Mouse (Mus musculus): ENCODE measurements around the gene E2f8.

E2f8 gene

DNA sequence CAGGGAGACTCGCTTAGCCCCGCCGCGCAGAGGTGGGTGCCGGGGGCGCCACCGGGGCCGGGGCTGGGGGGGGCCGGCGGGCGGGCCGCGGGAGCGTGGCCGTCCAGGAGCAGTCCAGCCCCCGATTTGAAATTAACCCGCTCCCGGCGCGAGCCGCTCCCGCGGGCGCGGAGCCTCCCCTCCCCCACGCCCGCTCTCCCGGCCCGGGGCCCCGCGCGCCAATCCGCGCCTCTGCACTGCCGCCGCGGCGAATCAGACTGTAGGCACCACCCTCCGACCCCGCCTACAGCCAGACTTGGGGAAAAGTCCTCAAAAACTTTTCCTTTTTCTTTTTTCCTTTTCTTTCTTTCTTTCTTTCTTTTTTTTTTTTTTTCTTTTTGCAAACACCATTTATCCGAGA, at the start of gene E2f8:
Gene E2f8 (minus strand): TSS at position 111 of the 400 bp plus-strand sequence.
- ChIA-PET CTCF (interaction anchor here (0.5 to 3.2 kb wide), 12 partner anchors 10 to 422 kb away, joined by 3 to 10 read pairs (median 4); no protein-coding TSS in a partner anchor), POLR2A (interaction anchor here (0.7 to 2.8 kb wide), 30 partner anchors 10 to 670 kb away, joined by 3 to 12 read pairs (median 4); no protein-coding TSS in a partner anchor)

DNA sequence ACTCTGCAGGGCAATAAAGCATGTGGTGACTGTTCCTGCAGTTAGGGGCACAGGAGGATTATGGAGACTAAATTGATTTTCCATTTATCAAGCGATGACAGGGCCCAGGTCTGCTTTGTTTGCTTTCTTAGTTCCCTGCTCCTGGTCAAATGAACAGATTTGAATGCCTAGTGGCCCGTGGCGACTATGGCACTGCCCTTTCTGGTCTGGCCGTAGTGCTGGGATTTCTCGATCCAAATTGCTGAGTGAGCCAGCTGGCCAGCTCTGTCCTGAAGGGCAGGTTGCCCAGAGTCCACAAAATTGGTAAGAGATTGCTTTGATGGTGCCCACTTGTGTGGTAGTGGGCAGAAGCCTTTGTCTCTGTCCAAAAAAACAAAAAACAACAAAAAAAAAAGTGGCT, 49.0 kb upstream of the E2f8 start:
- ChIA-PET CTCF (no interaction called here), POLR2A (no interaction called here)

DNA sequence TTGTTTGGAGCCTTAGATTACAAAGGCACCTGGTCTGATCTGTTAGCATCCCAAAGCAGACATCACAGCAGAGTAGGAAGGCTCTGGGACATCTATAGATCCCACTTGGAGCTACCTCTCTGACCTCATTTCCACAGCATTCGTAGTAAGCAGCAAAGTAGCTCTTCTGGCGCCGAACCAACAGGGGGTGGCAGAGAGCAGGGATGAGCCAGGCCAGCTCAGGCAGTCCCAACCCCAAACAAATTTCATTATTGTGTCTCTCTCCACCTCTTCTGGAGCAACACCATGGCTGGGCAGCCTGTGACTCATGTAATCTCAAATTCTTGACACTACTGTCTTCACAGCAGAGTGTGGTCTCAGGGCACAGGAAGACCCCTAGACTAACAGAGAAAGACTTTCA, 47.0 kb upstream of the E2f8 start:
- ChIA-PET CTCF (interaction anchor here (0.5 to 2.2 kb wide), 44 partner anchors 9 to 824 kb away, joined by 3 to 15 read pairs (median 4); partner anchors contain the start of genes E2f8 (in 2 of the 4) and Nav2 (in 1 of the 4)), POLR2A (interaction anchor here in 1 of 4 experiments (1.2 to 1.6 kb wide), 3 partner anchors 26 to 137 kb away, joined by 3 to 4 read pairs (median 3); no protein-coding TSS in a partner anchor)

DNA sequence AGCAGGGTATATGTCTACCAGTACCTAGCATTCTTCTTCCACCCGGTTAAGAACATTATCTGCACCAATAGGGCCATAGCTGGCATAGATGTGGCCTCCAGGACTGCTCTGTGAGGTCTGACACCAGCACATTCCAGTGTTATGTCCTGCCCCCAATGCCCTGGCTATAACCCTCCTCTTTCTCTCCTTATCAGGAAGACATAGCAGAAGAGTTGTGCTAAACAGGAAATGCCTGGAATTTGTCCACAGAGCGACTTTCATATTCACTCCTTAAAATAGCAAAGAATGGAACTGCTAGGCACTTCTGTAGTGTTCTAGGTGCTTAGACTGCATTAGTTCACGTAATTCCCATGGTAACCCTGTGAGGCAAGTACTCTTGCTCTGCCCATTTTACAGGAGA, 43.8 kb upstream of the E2f8 start:
- ChIA-PET CTCF (no interaction called here), POLR2A (no interaction called here)

DNA sequence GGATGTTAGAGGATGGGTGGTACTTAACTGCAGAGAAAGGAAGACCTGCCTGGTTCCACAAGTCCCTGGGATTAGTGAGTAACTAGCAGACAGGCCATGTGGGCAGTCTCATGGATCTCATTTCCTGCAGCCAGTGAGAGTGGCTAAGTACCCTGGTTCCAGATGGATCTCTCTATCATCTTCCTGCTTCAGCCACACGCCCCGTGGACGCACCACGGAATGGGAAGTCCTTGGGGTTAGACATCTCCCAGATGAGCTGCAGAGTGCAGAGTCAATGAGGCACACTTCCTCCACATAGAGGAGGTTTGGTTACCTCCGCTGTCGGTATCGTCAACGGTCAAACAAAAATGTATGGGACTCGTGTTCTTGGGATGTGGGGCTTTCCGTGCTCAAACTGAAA, 42.2 kb upstream of the E2f8 start:
- CTCF ChIA-PET: no interaction called here
- POLR2A ChIA-PET: no interaction called here

DNA sequence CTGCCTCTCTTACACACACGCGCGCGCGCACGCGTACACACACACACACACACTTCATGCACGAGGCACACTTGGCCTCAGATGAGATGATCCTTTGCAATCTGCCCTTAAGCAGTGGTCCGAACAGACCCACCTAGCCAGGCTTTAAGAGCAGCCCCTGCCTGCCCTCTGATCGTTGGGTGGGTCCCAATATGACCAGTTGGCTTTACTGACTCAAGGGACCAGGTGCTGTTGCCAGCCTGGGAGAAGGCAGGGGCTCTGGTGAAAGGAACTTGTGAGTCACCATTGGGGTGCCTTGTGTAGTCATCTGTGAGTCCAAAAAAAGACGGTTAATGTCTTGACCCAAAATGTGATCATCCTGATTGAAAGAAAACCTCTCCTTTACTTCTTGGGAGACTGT, 37.0 kb upstream of the E2f8 start:
- CTCF ChIA-PET: interaction anchor here in 2 of 4 experiments (1.0 to 1.9 kb wide), 2 partner anchors 10 kb away, joined by 4 to 6 read pairs; no protein-coding TSS in a partner anchor
- POLR2A ChIA-PET: interaction anchor here in 1 of 4 experiments (1.6 kb wide), 1 partner anchor 37 kb away, joined by 5 read pairs; the partner anchor contains the start of gene E2f8

DNA sequence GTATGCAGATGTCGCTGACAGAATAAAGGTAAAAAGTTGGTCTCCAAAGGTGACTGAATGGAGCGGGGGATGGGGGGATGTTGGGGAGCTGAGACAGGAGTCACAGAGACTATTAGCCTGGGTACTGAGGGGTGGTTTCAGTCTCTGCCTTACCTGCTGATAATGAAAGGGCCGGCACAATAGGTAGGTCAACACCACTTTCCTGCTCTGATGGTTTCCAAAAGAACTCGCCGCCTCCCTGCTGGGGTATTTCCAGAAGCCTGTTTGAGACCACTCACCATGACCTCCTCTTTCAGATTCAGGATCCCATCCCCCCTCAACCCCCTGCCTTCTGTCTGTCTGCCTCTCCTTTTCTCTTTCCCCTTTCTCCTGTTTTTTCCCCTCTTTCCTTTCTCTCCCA, 36.6 kb upstream of the E2f8 start:
- POLR2A ChIA-PET: no interaction called here
- CTCF ChIA-PET: no interaction called here

DNA sequence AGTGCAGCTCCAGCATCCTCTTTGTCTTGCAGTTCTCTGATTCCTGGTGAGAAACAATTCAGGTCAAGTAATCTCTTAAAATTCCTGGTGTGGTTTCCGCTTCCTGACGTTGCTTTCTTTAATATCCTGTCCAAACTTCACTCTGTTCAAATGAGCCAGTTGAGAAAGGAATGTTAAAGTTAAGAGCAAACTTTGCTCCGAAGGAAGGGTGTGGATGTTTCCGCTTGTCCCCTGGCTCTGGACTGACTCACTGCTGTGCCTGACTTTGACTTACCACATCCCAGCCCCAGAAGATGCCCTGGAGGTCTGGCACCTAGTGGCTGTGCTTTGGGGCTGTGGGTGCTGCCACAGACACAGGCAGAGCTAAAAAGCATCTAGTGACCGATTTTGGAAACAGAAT, 36.1 kb upstream of the E2f8 start:
- POLR2A ChIA-PET: interaction anchor here in 1 of 4 experiments (0.8 kb wide), 1 partner anchor 36 kb away, joined by 3 read pairs; the partner anchor contains the start of gene E2f8
- CTCF ChIA-PET: interaction anchor here in 2 of 4 experiments (1.0 to 1.4 kb wide), 3 partner anchors 11 to 23 kb away, joined by 3 to 4 read pairs (median 3); no protein-coding TSS in a partner anchor

- ChIA-PET CTCF (interaction anchor here in 1 of 4 experiments (0.7 to 1.0 kb wide), 3 partner anchors 13 to 211 kb away, joined by 3 to 8 read pairs (median 3); no protein-coding TSS in a partner anchor), POLR2A (interaction anchor here in 2 of 4 experiments (0.6 to 1.5 kb wide), 5 partner anchors 33 to 695 kb away, joined by 3 read pairs; partner anchors contain the start of gene E2f8 (in 1 of the 2))
Observed at GRCm38 (mm10) chr7:48914630-48915506, 33.5 kb upstream of the E2f8 start.

GRCm38 (mm10) chr7:48911146-48911545, 29.8 kb upstream of the E2f8 start:
- POLR2A ChIA-PET: interaction anchor here in 1 of 4 experiments (0.6 kb wide), 1 partner anchor 51 kb away, joined by 3 read pairs; no protein-coding TSS in a partner anchor
- CTCF ChIA-PET: no interaction called here

- CTCF ChIA-PET: interaction anchor here in 1 of 4 experiments (1.2 kb wide), 1 partner anchor 18 kb away, joined by 5 read pairs; no protein-coding TSS in a partner anchor
- POLR2A ChIA-PET: interaction anchor here in 1 of 4 experiments (1.4 kb wide), 1 partner anchor 29 kb away, joined by 6 read pairs; the partner anchor contains the start of gene E2f8
Observed at GRCm38 (mm10) chr7:48910282-48910681, 28.9 kb upstream of the E2f8 start.

DNA sequence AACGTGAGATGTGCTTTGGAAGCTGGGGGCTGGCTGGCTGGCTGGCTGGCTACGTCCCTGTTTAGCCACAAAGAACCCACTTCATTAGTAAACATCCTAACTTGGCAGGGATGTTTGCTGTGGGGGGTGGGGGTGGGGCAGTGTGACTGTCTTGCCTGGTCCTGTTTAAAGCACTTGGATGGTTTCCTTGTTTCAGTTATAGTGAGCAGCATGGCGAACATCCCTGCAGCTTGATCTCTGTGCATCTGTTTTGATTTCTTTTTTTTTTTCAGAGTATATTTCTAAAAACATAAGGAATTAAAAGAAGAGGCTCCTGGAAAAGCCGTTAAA, 27.9 kb upstream of the E2f8 start:
- ChIA-PET CTCF (interaction anchor here in 2 of 4 experiments (0.6 to 1.3 kb wide), 3 partner anchors 19 kb away, joined by 4 to 5 read pairs (median 5); no protein-coding TSS in a partner anchor), POLR2A (interaction anchor here in 2 of 4 experiments (0.7 to 1.4 kb wide), 2 partner anchors 28 to 208 kb away, joined by 3 to 6 read pairs; partner anchors contain the start of gene E2f8 (in 1 of the 2))

- POLR2A ChIA-PET: interaction anchor here in 2 of 4 experiments (0.7 to 1.4 kb wide), 2 partner anchors 27 to 209 kb away, joined by 3 to 6 read pairs; partner anchors contain the start of gene E2f8 (in 1 of the 2)
- CTCF ChIA-PET: interaction anchor here in 2 of 4 experiments (0.6 to 1.3 kb wide), 2 partner anchors 20 kb away, joined by 4 to 5 read pairs; no protein-coding TSS in a partner anchor
Observed at GRCm38 (mm10) chr7:48908521-48909341, 27.3 kb upstream of the E2f8 start, which contains the start of gene Nav2. TSS of gene Nav2 (plus strand) at chr7:48908716.

GRCm38 (mm10) chr7:48902454-48902853, 21.1 kb upstream of the E2f8 start:
- ChIA-PET CTCF (no interaction called here), POLR2A (interaction anchor here in 1 of 4 experiments (0.8 kb wide), 1 partner anchor 26 kb away, joined by 3 read pairs; no protein-coding TSS in a partner anchor)

DNA sequence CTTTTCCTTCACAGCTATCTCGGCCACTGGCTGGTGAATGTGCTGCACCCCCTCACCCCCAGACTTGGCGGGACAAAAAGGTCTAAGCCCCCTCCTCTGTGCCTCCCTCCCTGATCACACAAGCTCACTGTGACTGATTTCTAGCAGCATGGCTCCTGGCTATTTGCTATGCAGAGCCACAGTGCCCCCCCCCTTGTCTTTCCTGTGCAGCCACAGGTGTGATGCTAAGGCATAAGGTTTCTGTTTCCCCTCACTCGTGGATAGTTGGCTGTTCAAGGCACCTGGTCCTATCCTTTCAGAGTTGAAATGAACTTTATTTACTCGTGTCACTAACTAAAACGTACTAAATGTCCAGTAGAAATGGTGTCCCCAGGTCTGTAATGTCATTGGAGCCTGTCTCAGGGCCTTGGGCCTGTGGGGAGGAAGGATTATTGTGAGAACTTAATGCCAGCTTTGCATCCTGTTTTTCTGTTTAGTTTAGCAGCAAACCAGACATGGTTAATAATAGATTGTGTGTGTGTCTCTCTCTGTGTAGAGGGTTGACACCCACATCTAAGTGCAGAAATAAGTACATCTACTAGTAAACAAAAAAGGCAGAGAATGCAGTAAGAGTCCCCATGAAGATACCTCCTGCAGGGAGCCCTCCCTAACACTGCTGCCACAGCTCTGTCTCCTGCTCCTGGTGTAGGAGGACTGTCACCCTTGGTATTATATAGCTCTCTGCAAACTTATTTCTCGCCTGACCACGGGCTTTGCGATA, 19.2 kb upstream of the E2f8 start:
- ChIA-PET CTCF (interaction anchor here (0.6 to 1.3 kb wide), 6 partner anchors 8 to 882 kb away, joined by 3 to 4 read pairs (median 3); no protein-coding TSS in a partner anchor), POLR2A (interaction anchor here in 2 of 4 experiments (0.6 kb wide), 4 partner anchors 12 to 1978 kb away, joined by 3 to 7 read pairs (median 5); no protein-coding TSS in a partner anchor)

- CTCF ChIA-PET: interaction anchor here in 2 of 4 experiments (1.2 to 1.3 kb wide), 2 partner anchors 30 to 595 kb away, joined by 3 to 4 read pairs; no protein-coding TSS in a partner anchor
- POLR2A ChIA-PET: interaction anchor here in 2 of 4 experiments (0.7 to 1.7 kb wide), 3 partner anchors 12 to 112 kb away, joined by 4 to 5 read pairs (median 4); partner anchors contain the start of gene E2f8 (in 1 of the 2)
Observed at GRCm38 (mm10) chr7:48898416-48898815, 17.0 kb upstream of the E2f8 start.

GRCm38 (mm10) chr7:48897539-48898163, 16.3 kb upstream of the E2f8 start:
- POLR2A ChIA-PET: no interaction called here
- CTCF ChIA-PET: interaction anchor here in 3 of 4 experiments (0.5 to 1.5 kb wide), 3 partner anchors 30 to 206 kb away, joined by 3 to 5 read pairs (median 5); no protein-coding TSS in a partner anchor

Data from embryonic stem cell, embryonic (primary cell).